In the genomic region with DNA sequence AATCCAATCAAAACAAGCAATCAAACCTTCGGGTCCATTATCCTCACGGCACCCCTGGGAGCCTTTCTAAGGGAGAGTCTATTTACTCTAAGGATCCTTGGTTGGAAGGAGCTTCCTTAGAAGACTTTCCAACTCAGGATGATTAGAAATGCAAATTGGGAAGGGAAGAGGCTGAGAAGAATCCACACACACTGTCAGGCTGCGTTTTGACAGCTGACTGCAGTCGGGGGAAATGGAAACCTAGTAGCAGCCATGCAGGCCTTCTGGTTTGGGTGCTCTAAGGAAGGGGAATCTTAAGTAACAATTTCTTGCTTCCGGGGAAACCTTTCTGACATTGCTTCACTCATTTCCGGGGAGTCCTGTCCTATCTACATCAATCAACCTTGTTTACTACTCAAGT, we compare ENCODE assay signal across 23 mouse cellular contexts.
DNase-seq lines count a peak whose midpoint lies in the region; ATAC-seq and TF ChIP-seq lines count a peak whose summit lies in the region.
"Had no signal": no experiment of that assay in that cellular context is flagged by ENCODE, and none has a peak within 500 bp of the region (broad histone marks: within the 10 kb centered on the region; RNA-seq: fewer than 3 reads in every experiment).

No protein-coding gene starts in this region.

- no peaks in the 10 kb centered on the region for H3K9me3 ChIP-seq in forebrain, embryonic 14.5 days (replicated peaks; ENCODE audit: control insufficient read depth, low read length)
- no peaks in the 10 kb centered on the region for H3K9me3 ChIP-seq in forebrain, embryonic 11.5 days (ENCODE audit: control insufficient read depth, low read length)
- no peaks in the 10 kb centered on the region for H3K9me3 ChIP-seq in hindbrain, embryonic 15.5 days
- no peaks in the 10 kb centered on the region for H3K9me3 ChIP-seq in hindbrain, embryonic 13.5 days
- H3K9me3 ChIP-seq in neural tube, embryonic 13.5 days, result no peaks in the 10 kb centered on the region
- H3K9me3 ChIP-seq: embryonic facial prominence, embryonic 15.5 days; forebrain, embryonic 12.5 days; G1E; heart, embryonic 13.5 days had no signal

- H3K9ac ChIP-seq in forebrain, embryonic 14.5 days (ENCODE audit: low read length), result no peak overlapping the region
- H3K9ac ChIP-seq in forebrain, embryonic 11.5 days (ENCODE audit: low read length), result no peak overlapping the region
- no peak overlapping the region for H3K9ac ChIP-seq in hindbrain, embryonic 15.5 days
- no peak overlapping the region for H3K9ac ChIP-seq in hindbrain, embryonic 13.5 days
- no peak overlapping the region for H3K9ac ChIP-seq in neural tube, embryonic 13.5 days
- H3K9ac ChIP-seq: embryonic facial prominence, embryonic 15.5 days; forebrain, embryonic 12.5 days; heart, embryonic 13.5 days; hindbrain, embryonic 14.5 days had no signal

- 32% methylated on average over 6 of the region's 6 CpGs for WGBS in forebrain, embryonic 14.5 days
- WGBS in forebrain, embryonic 11.5 days, result 46% methylated on average over 6 of the region's 6 CpGs
- 42% methylated on average over 6 of the region's 6 CpGs for WGBS in hindbrain, embryonic 15.5 days
- 44% methylated on average over 6 of the region's 6 CpGs for WGBS in hindbrain, embryonic 13.5 days
- WGBS in neural tube, embryonic 13.5 days, result 46% methylated on average over 6 of the region's 6 CpGs
- WGBS in lung, adult 2 months, result 54% methylated on average over 6 of the region's 6 CpGs

- H3K4me1 ChIP-seq in forebrain, embryonic 14.5 days (ENCODE audit: control insufficient read depth, insufficient read depth, low read length), result no peaks in the 10 kb centered on the region
- 0 out of 2 replicates have a peak, but pooled peaks cover 1% of the 10 kb centered on the region for H3K4me1 ChIP-seq in forebrain, embryonic 11.5 days (replicated peaks; ENCODE audit: control insufficient read depth, insufficient read depth, low read length)
- no peaks in the 10 kb centered on the region for H3K4me1 ChIP-seq in hindbrain, embryonic 15.5 days (replicated peaks)
- no peaks in the 10 kb centered on the region; the same call in 1 of the 2 replicates for H3K4me1 ChIP-seq in hindbrain, embryonic 13.5 days (replicated peaks)
- H3K4me1 ChIP-seq in neural tube, embryonic 13.5 days (replicated peaks), result 0 out of 2 replicates have a peak, but pooled peaks cover 4% of the 10 kb centered on the region
- H3K4me1 ChIP-seq in lung, adult 2 months (ENCODE audit: control insufficient read depth, insufficient read depth, low read length), result no peaks in the 10 kb centered on the region
- H3K4me1 ChIP-seq: embryonic facial prominence, embryonic 15.5 days had no signal

- DNase-seq in forebrain, embryonic 14.5 days (ENCODE audit: low spot score), result peak; percentile 13
- no peak for DNase-seq in forebrain, embryonic 11.5 days (ENCODE audit: low spot score)
- no peak for DNase-seq in neural tube, embryonic 10.5 days (ENCODE audit: extremely low spot score, low spot score)
- no peak for DNase-seq in lung, adult 2 months
- DNase-seq: adrenal gland, postnatal 10 days; B cell, adult 2 months; cerebellum, adult 2 months; cerebellum, postnatal 14 days; embryo, embryonic 11 days; gastrocnemius, postnatal 36 days; heart, adult 11 months; heart, postnatal 36 days; kidney, adult 11 months had no signal

- H3K4me2 ChIP-seq in forebrain, embryonic 14.5 days (ENCODE audit: low read length), result no peak overlapping the region
- no peak overlapping the region for H3K4me2 ChIP-seq in forebrain, embryonic 11.5 days (ENCODE audit: low read depth, low read length, severe bottlenecking)
- no peak overlapping the region for H3K4me2 ChIP-seq in hindbrain, embryonic 15.5 days
- no peak overlapping the region for H3K4me2 ChIP-seq in hindbrain, embryonic 13.5 days
- no peak overlapping the region for H3K4me2 ChIP-seq in neural tube, embryonic 13.5 days
- H3K4me2 ChIP-seq: embryonic facial prominence, embryonic 15.5 days; forebrain, embryonic 12.5 days; heart, embryonic 13.5 days; hindbrain, embryonic 14.5 days had no signal

- H3K36me3 ChIP-seq in forebrain, embryonic 14.5 days (ENCODE audit: control insufficient read depth, insufficient read depth, low read length), result no peaks in the 10 kb centered on the region
- H3K36me3 ChIP-seq in forebrain, embryonic 11.5 days (ENCODE audit: control insufficient read depth, insufficient read depth, low read length), result no peaks in the 10 kb centered on the region
- no peaks in the 10 kb centered on the region for H3K36me3 ChIP-seq in hindbrain, embryonic 15.5 days
- H3K36me3 ChIP-seq in hindbrain, embryonic 13.5 days, result no peaks in the 10 kb centered on the region
- H3K36me3 ChIP-seq in neural tube, embryonic 13.5 days, result no peaks in the 10 kb centered on the region
- H3K36me3 ChIP-seq: embryonic facial prominence, embryonic 15.5 days; forebrain, embryonic 12.5 days; G1E; heart, embryonic 13.5 days had no signal

- H3K27me3 ChIP-seq in forebrain, embryonic 14.5 days (replicated peaks; ENCODE audit: control insufficient read depth, insufficient read depth, low read length), result no peaks in the 10 kb centered on the region
- no peaks in the 10 kb centered on the region for H3K27me3 ChIP-seq in forebrain, embryonic 11.5 days (ENCODE audit: control insufficient read depth, insufficient read depth, low read length)
- no peaks in the 10 kb centered on the region for H3K27me3 ChIP-seq in hindbrain, embryonic 15.5 days
- no peaks in the 10 kb centered on the region for H3K27me3 ChIP-seq in hindbrain, embryonic 13.5 days
- H3K27me3 ChIP-seq in neural tube, embryonic 13.5 days, result no peaks in the 10 kb centered on the region
- H3K27me3 ChIP-seq: embryonic facial prominence, embryonic 15.5 days; forebrain, embryonic 12.5 days; heart, embryonic 13.5 days had no signal

- no peak overlapping the region for H3K4me3 ChIP-seq in forebrain, embryonic 14.5 days (ENCODE audit: low read depth, low read length)
- no peak overlapping the region for H3K4me3 ChIP-seq in forebrain, embryonic 11.5 days (ENCODE audit: low read depth, low read length)
- no peak overlapping the region for H3K4me3 ChIP-seq in hindbrain, embryonic 15.5 days
- no peak overlapping the region for H3K4me3 ChIP-seq in hindbrain, embryonic 13.5 days
- H3K4me3 ChIP-seq in neural tube, embryonic 13.5 days, result no peak overlapping the region
- no peak overlapping the region for H3K4me3 ChIP-seq in lung, adult 2 months (replicated peaks; ENCODE audit: extremely low read depth, low read depth, low read length)
- H3K4me3 ChIP-seq: embryonic facial prominence, embryonic 15.5 days; erythroblast, embryonic 14.5 days; forebrain, embryonic 12.5 days; heart, embryonic 13.5 days had no signal

- H3K27ac ChIP-seq in forebrain, embryonic 14.5 days (ENCODE audit: low read depth, low read length), result no peak overlapping the region
- H3K27ac ChIP-seq in forebrain, embryonic 11.5 days (ENCODE audit: low read depth, low read length), result no peak overlapping the region
- no peak overlapping the region for H3K27ac ChIP-seq in hindbrain, embryonic 15.5 days (replicated peaks)
- H3K27ac ChIP-seq in hindbrain, embryonic 13.5 days, result no peak overlapping the region
- H3K27ac ChIP-seq in neural tube, embryonic 13.5 days (replicated peaks), result 0 out of 2 replicates have a peak overlapping the region, but pooled peaks have one; percentile 29
- H3K27ac ChIP-seq: embryonic facial prominence, embryonic 15.5 days; forebrain, embryonic 12.5 days; heart, embryonic 13.5 days; hindbrain, embryonic 14.5 days had no signal

- TF ChIP-seq CTCF in lung, adult 2 months (IDR thresholded peaks at IDR 0.05; ENCODE audit: insufficient read depth, low read length), result no peak

- no peak for TF ChIP-seq POLR2A in lung, adult 2 months (IDR thresholded peaks at IDR 0.05; ENCODE audit: borderline replicate concordance, extremely low read depth, low read depth, low read length)

- ATAC-seq in forebrain, embryonic 14.5 days, result no peak
- no peak for ATAC-seq in forebrain, embryonic 11.5 days (replicated peaks; ENCODE audit: low FRiP score)
- peak; percentile 34; the same call in 1 of the 2 replicates for ATAC-seq in hindbrain, embryonic 15.5 days (ENCODE audit: low FRiP score, low read depth)
- no peak for ATAC-seq in hindbrain, embryonic 13.5 days (ENCODE audit: low FRiP score)
- no peak for ATAC-seq in neural tube, embryonic 13.5 days (ENCODE audit: low read depth)
- ATAC-seq: CD4-positive, CD25-positive, alpha-beta regulatory T cell, adult 4 months had no signal
